Mouse (Mus musculus) yolk sac, embryonic 10.5 days (tissue): Measurements from ENCODE around the gene Plpp2.
A peak's percentile ranks its signal among the peaks of the same experiment; 100 is the strongest.

ENCODE experiments used
- DNase-seq: peaks from one replicate; pipeline ENCODE4 v3.0.0-alpha.2; 2017; ENCODE audit warnings: low spot score

The Plpp2 gene

GRCm38 (mm10) chr10:79528081-79528480, 5.5 kb downstream of the Plpp2 start:
- DNase-seq = no peak

DNA sequence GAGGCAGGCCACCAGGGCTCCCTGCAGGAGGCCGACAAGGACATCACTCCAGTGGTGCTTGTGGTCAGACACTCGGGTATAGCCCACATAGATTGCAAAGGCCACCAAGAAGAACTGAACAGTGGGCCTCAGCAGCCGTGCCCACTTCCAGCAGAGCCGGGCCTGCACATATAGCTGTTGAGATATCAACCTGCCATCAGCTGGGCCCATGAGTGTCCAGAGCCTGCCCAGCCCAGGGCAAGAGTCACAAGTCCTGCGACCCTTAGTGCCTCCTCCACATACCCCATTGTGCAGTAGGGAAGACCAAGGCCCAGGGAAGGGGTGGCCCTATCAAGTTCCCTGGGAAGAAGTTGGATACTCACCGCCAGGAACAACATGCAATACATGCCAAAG, 6.1 kb downstream of the Plpp2 start:
- DNase-seq = no peak

GRCm38 (mm10) chr10:79526661-79527452, 6.7 kb downstream of the Plpp2 start:
- no peak for DNase-seq

- no peak for DNase-seq
Observed at GRCm38 (mm10) chr10:79525456-79526325, 7.9 kb downstream of the Plpp2 start.

- DNase-seq = no peak
Observed at GRCm38 (mm10) chr10:79524433-79524832, 9.2 kb downstream of the Plpp2 start.

DNA sequence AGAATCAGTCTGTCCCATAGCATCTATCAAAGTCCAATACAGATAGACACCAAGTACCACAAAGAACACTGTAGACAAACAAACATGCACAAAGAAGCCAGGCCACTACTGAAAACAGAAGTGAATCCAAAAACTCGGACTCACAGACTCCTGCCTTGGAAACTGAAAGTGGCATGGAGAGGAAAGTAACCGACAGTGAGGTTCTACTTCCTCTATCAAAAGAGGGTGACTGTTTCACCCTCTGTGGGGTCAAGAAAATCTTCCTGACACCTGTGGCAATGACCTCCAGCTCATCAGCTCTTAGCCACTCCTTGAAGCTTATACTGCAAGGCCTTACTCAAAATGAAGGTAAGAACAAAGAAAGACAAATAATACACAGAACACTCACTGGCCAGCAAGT, 26.9 kb downstream of the Plpp2 start:
- DNase-seq = no peak

DNA sequence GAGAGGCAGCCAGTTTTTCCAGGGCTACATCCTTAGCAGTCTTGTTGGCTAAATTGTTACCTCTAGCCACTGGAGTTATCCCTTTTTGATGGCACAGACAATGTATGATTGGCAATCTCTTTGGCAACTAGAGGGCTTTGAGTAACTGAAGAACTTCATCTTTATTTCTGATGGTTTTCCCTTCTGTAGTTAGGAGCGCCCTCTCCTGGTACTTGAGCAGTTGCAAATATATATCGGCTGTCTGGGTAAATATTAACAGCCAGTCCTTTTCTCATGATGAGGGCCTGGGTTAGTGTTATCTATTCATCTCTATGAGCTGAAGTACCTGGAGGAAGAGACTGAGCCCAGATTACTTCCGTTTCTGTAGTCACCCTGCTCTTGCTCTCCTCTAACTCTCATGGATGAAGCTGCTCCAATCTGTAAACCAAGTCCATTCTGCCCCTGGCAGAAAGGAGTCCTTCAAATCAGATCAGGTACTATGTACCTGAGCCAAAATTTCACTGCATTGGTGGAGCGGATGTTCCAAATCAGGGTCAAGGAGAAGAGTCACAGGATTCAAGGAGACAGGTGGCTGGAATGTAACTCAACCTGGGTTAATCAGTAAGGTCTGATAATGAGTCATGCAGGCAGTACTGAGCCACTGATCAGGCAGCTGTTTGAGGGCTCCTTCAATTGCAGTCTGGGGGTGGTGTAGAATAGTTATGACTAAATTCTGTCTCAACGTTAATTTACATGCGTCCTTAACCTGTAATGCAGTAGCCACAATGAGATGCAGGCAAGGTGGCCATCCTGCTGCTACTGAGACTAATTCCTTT, 30.6 kb downstream of the Plpp2 start:
- peak; percentile 21 for DNase-seq

GRCm38 (mm10) chr10:79496701-79497288, 36.8 kb downstream of the Plpp2 start:
- no peak for DNase-seq

DNA sequence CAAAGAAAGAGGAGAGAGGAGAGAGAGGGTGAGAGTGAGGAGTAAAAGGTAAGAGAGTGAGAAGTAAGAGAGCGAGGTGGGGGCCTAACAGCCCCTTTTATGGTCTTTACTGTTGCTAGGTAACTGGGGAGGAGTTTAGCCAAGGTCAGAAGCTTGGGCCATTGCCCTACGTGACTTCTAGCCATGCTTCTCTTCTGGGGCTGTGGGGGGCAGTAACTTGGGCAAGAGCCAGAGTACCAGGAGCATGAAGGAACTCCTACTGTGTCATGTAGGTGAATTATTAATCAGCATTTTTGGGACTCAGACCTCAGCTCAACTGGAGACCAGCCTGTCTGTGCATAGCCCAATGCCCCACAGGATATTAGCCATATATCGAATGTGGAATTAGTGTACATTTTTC, 37.7 kb downstream of the Plpp2 start:
- DNase-seq = no peak
